Mouse (Mus musculus) bone marrow macrophage, adult 2 months (primary cell): ENCODE measurements around the gene Rgs7bp.

Experiments used
- CTCF ChIP-seq: IDR thresholded peaks from 2 replicates; pipeline ENCODE4 v1.5.1; 2012; ENCODE audit warnings: low read depth, mild to moderate bottlenecking, low read length, moderate library complexity
- POLR2A ChIP-seq: IDR thresholded peaks from 2 replicates; pipeline ENCODE4 v1.6.1; 2012; ENCODE audit warnings: mild to moderate bottlenecking, low read depth, low read length, borderline replicate concordance

- TF ChIP-seq CTCF (no peak), POLR2A (no peak)
Measured at GRCm38 (mm10) chr13:104930814-104931213, 123.9 kb downstream of the Rgs7bp start.
